Mouse (Mus musculus) lung, postnatal 0 days (tissue): ENCODE measurements around the gene Celsr1. TPM values are rescaled to one million over a fixed set of nuclear protein-coding genes. Genes with fewer than 3 reads are reported as not detected.

Experiments used
- ATAC-seq: fragments of 200-750 bp; cut with Nextera tagmentation; 2 replicates; pipeline ENCODE4 v1.8.0; 2017; ENCODE audit warnings: moderate library complexity
- DNase-seq: peaks from one replicate; pipeline ENCODE4 v3.0.0-alpha.2; 2016; ENCODE audit warnings: low spot score
- H3K27ac ChIP-seq: fragments of 300-500 bp; sonication (generic); 2 replicates; pipeline ENCODE4 v1.5.1; 2014; ENCODE audit warnings: antibody characterized with exemption, mild to moderate bottlenecking, low read length, mixed read lengths
- H3K27me3 ChIP-seq: fragments of 300-500 bp; sonication (generic); replicated peaks from 2 replicates; pipeline ENCODE4 v1.6.1; 2014; ENCODE audit warnings: low read length, mixed read lengths; ENCODE audit not compliant: insufficient read depth
- H3K36me3 ChIP-seq: fragments of 300-500 bp; sonication (generic); 2 replicates; pipeline ENCODE4 v1.6.1; 2014; ENCODE audit warnings: low read length, mixed read lengths; ENCODE audit not compliant: insufficient read depth
- H3K4me1 ChIP-seq: fragments of 300-500 bp; sonication (generic); 2 replicates; pipeline ENCODE4 v1.6.1; 2014; ENCODE audit warnings: antibody characterized with exemption, low read depth, low read length, mixed read lengths; ENCODE audit not compliant: insufficient read depth
- H3K4me2 ChIP-seq: fragments of 300-500 bp; sonication (generic); replicated peaks from 2 replicates; pipeline ENCODE4 v1.6.1; 2014; ENCODE audit warnings: low read depth, mild to moderate bottlenecking, low read length, moderate library complexity, mixed read lengths
- H3K4me3 ChIP-seq: fragments of 300-500 bp; sonication (generic); 2 replicates; pipeline ENCODE4 v1.5.1; 2014; ENCODE audit warnings: low read depth, low read length
- H3K9ac ChIP-seq: fragments of 300-500 bp; sonication (generic); replicated peaks from 2 replicates; pipeline ENCODE4 v1.6.1; 2014; ENCODE audit warnings: low read depth, mild to moderate bottlenecking
- H3K9me3 ChIP-seq: fragments of 300-500 bp; sonication (generic); 2 replicates; pipeline ENCODE4 v1.6.1; 2016; ENCODE audit warnings: low read length, mixed read lengths
- CTCF ChIP-seq: IDR thresholded peaks from 2 replicates; pipeline ENCODE4 v1.5.1; 2016; ENCODE audit warnings: antibody characterized with exemption, mild to moderate bottlenecking
- EP300 ChIP-seq: IDR thresholded peaks from 2 replicates; pipeline ENCODE4 v1.6.1; 2016; ENCODE audit warnings: antibody characterized with exemption, mild to moderate bottlenecking, control low read depth
- WGBS: fragments of 180-500 bp; shearing (Covaris S2); extraction: QIAGEN DNeasy Blood & Tissue Kit; methylation state at CpG from one replicate; pipeline ENCODE4 v1.1.7; 2014; 5-methylcytosine and 5-hydroxymethylcytosine counted together
- polyA plus RNA-seq: library from polyadenylated mRNA; unstranded; fragments of >200 nt; fragmentation: Nextera tagmentation; extraction: Ambion mirVana; gene quantifications from 2 replicates; pipeline ENCODE4 v1.2.1, GENCODE M21; 2015

The Celsr1 gene
- polyA plus RNA-seq, 1 experiment from 2014 or later: 2.1 TPM

DNA sequence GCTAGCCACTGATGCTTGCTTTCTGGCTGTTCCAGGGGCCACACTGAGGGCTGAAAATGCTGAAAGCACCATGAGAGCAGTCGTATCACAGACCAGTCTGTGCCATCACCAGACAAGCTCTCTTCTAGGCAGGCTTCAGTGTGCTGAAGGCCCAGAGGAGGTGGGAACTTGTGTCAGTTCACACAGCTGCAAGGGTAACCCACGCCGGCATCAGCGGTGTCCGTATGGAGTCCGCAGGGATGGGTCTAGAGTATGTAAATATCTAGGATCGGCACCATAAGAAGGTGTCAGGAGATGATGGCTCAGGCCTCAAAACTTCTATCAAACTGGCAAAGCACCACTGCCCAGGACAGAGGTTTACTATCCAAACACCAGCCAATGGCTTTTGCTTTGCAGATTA is 64.3 kb downstream of the Celsr1 start:
- H3K4me3 ChIP-seq: no peak overlapping the region
- DNase-seq: no peak
- no peaks in the 10 kb centered on the region for H3K9me3 ChIP-seq
- WGBS: 64% methylated on average over 7 of the region's 7 CpGs
- H3K4me2 ChIP-seq: 0 out of 2 replicates have a peak overlapping the region, but pooled peaks have one; percentile 22
- peaks cover 3% of the 10 kb centered on the region for H3K4me1 ChIP-seq
- no peak overlapping the region for H3K27ac ChIP-seq
- ATAC-seq: no peak
- TF ChIP-seq EP300 (no peak), CTCF (no peak)
- no peaks in the 10 kb centered on the region for H3K36me3 ChIP-seq
- no peak overlapping the region for H3K9ac ChIP-seq
- H3K27me3 ChIP-seq: no peaks in the 10 kb centered on the region

DNA sequence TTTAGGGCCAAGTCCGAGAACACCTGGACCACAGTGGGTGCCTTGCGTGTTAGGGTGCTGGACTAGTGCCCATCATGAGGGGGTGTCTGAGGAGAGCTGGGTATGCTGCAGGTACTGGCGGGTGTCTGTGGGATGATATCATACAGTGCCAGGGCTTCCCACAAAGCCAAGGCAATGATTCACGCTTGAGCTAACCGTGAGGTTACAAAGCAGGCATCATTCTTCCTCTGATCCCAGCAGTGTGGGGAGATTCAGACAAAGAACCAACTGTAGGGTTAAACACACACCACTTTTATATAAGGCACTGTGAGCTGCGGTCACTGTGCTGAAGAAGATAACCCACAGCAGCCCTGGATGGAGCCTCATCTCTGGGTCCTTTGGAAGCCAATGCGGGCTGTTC is 67.5 kb downstream of the Celsr1 start:
- no peak overlapping the region for H3K4me2 ChIP-seq
- no peaks in the 10 kb centered on the region for H3K9me3 ChIP-seq
- whole genome bisulfite sequencing: 92% methylated on average over 7 of the region's 7 CpGs
- no peak overlapping the region for H3K27ac ChIP-seq
- H3K4me3 ChIP-seq: no peak overlapping the region
- peaks cover 3% of the 10 kb centered on the region for H3K4me1 ChIP-seq
- H3K36me3 ChIP-seq: no peaks in the 10 kb centered on the region
- no peak for ATAC-seq
- no peaks in the 10 kb centered on the region for H3K27me3 ChIP-seq
- no peak for DNase-seq
- H3K9ac ChIP-seq: no peak overlapping the region
- no peak for TF ChIP-seq EP300
- TF ChIP-seq CTCF: no peak

DNA sequence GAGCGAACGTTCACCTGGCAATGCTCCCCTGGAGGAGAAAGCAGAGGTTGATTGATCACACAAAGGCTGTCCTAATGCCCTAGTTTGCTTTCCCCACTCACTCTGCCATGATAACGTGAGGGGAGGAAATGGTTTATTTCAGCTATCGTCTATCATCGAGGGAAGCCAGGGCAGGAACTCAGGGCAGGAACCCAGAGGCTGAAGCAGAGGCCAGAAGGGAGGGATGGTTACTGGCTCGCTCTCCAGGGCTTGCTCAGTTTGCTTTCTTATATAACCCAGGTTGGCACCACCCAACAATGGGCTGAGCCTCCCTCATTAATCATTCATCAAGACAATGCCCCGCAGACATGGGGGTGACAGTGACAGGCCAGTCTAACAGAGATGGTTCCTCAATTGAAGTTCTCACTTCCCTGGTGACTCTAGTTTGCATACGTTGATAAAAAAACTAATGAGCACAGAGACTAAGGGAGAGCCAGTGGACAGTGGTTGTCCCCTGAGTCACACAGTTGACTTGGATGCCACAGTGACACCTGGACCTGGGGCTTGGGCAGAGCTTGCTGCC is 70.2 kb downstream of the Celsr1 start:
- WGBS: 55% methylated on average over 8 of the region's 8 CpGs
- no peak overlapping the region for H3K4me3 ChIP-seq
- no peak for ATAC-seq

DNA sequence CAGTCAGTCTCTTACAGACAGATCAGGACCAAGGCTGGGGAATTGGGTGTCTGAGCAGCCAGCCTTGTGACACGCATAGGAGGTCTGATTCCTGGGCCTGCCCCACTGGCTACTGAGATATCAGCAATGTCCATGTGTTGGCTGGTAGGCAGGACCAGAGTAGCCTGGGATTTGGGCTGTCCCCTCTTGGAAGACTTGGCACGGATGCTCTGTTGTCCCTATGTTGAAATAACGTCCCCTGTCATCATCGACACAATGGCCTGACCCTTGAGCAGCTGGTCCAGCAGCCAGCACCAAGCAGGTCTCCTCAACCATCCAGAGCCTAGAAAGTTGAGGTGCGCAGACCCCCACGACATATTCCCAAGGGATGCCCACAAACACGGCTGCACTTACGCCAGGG is 70.9 kb downstream of the Celsr1 start:
- H3K27me3 ChIP-seq: no peaks in the 10 kb centered on the region
- no peak overlapping the region for H3K4me2 ChIP-seq
- no peak for TF ChIP-seq EP300
- no peak for TF ChIP-seq CTCF
- ATAC-seq (no peak), DNase-seq (no peak)
- WGBS: 88% methylated on average over 8 of the region's 8 CpGs
- H3K4me1 ChIP-seq: no peaks in the 10 kb centered on the region
- H3K9ac ChIP-seq: no peak overlapping the region
- H3K9me3 ChIP-seq: no peaks in the 10 kb centered on the region
- H3K36me3 ChIP-seq: no peaks in the 10 kb centered on the region
- H3K27ac ChIP-seq: no peak overlapping the region
- no peak overlapping the region for H3K4me3 ChIP-seq

More for the DNA sequence above, 70.2 kb downstream of the Celsr1 start:
- DNase-seq: no peak
- Histone ChIP-seq H3K9ac (no peak overlapping the region), H3K27me3 (no peaks in the 10 kb centered on the region), H3K27ac (no peak overlapping the region), H3K36me3 (no peaks in the 10 kb centered on the region), H3K4me1 (no peaks in the 10 kb centered on the region), H3K4me2 (no peak overlapping the region), H3K9me3 (no peaks in the 10 kb centered on the region)
- TF ChIP-seq EP300 (no peak), CTCF (no peak)

DNA sequence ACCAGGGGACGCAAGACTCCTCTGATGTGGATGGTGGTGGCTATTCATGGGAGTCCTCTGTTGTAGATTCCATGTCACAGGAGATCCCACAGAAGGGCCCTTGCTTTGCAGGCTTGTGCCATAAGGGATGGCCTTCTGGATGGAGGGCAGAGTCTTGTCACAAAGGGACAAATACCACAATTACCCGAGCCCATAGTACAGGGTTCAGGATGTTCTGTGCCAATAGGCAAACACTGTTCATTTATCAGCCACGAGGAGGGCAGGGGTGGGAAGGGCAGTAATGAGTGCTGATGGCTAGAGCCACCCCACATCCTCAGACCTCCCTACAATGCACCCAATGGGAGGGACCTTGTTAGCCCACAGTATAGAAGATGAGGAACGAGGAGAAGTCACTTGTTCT is 71.9 kb downstream of the Celsr1 start:
- Histone ChIP-seq H3K27me3 (no peaks in the 10 kb centered on the region), H3K4me2 (no peak overlapping the region), H3K4me3 (no peak overlapping the region), H3K9me3 (no peaks in the 10 kb centered on the region), H3K9ac (no peak overlapping the region), H3K36me3 (no peaks in the 10 kb centered on the region), H3K27ac (no peak overlapping the region), H3K4me1 (no peaks in the 10 kb centered on the region)
- ATAC-seq: no peak
- WGBS: 70% methylated on average over 4 of the region's 4 CpGs
- DNase-seq: no peak
- TF ChIP-seq CTCF (no peak), EP300 (no peak)

DNA sequence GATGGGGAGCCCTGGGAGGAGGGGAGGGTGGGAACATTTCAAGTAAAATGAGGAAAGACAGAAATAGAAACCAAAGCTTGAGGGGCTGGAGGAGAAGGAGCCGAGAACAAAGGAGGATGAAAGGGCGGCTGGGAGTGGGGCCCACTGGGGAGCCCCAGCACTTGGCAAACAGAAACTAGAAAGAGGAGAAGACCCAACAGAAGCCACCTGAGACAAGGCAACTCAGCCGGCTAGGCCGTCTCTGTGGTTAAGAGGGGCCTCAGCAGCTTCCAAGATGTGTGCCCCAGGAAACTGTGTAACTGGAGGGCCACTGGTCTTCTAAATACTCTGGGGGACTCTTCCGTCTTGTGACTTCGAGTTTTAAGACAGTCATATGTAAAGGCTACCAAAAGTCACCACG is 72.4 kb downstream of the Celsr1 start:
- H3K9ac ChIP-seq: no peak overlapping the region
- TF ChIP-seq EP300 (no peak), CTCF (no peak)
- H3K4me2 ChIP-seq: no peak overlapping the region
- DNase-seq (no peak), ATAC-seq (no peak)
- H3K27ac ChIP-seq: no peak overlapping the region
- H3K27me3 ChIP-seq: no peaks in the 10 kb centered on the region
- no peaks in the 10 kb centered on the region for H3K9me3 ChIP-seq
- no peak overlapping the region for H3K4me3 ChIP-seq
- H3K36me3 ChIP-seq: no peaks in the 10 kb centered on the region
- 62% methylated on average over 7 of the region's 7 CpGs for WGBS
- no peaks in the 10 kb centered on the region for H3K4me1 ChIP-seq

DNA sequence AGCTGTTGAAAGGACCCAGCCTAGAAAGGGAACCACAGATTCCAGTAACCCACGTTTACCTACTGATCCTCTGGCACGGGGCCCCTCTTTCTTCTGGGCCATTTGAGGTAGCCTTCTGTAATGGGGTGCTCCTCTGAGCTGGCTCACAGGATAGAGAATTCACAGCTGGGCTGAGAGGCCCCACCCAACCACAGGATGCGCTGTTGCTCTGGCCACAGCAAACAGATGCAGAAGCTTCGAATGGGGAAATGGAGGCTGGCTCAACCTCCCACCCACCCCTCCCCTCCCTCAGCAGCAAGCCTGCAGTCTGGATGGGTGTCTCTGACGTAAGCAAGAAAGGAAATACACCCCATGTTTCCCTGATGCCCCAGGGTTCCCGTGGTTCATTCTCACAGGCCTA is 77.4 kb downstream of the Celsr1 start:
- Histone ChIP-seq H3K27me3 (no peaks in the 10 kb centered on the region), H3K9me3 (no peaks in the 10 kb centered on the region), H3K4me1 (no peaks in the 10 kb centered on the region), H3K4me3 (no peak overlapping the region), H3K36me3 (no peaks in the 10 kb centered on the region), H3K9ac (no peak overlapping the region), H3K4me2 (no peak overlapping the region), H3K27ac (no peak overlapping the region)
- ATAC-seq: no peak
- DNase-seq: no peak
- TF ChIP-seq EP300 (no peak), CTCF (no peak)
- WGBS: 67% methylated on average over 6 of the region's 6 CpGs
